Mouse (Mus musculus) retina, adult 2 months (tissue): Measurements from ENCODE around the gene Olfr912.

Experiments used
- DNase-seq: peaks from one replicate; pipeline ENCODE4 v3.0.0-alpha.2; 2012; ENCODE audit warnings: low read depth, low spot score

Olfr912 gene

GRCm38 (mm10) chr9:38579878-38580277 is at the start of gene Olfr912:
TSS of gene Olfr912 (plus strand) at chr9:38580178.
- no peak for DNase-seq

GRCm38 (mm10) chr9:38537549-38537948 is 42.4 kb upstream of the Olfr912 start, which contains the start of gene Olfr910:
TSS of gene Olfr910 (plus strand) at chr9:38537849.
- DNase-seq = no peak

- DNase-seq = no peak
These were observed 11.1 kb downstream of the Olfr912 start for GRCm38 (mm10) chr9:38591056-38591455.

DNA sequence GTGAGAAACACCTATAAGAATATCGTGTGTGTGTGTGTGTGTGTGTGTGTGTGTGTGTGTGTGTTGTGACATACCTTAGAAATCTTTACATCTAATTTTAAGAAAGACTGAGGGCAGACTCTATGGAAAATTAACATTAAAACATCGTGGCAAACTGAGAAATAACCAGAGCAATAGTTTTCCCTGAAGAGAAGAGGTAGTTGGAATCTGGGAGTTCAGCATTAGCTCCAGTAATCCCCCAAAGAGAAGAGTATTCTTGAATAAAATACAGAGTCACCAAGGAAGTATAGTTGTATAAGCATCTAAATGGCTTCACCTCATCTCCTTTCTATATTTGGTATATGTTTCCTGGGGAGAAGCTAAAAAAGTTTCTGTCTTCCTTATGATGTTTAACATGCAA is 12.5 kb downstream of the Olfr912 start, which contains the start of gene Olfr913:
Olfr913 (plus strand) TSS at position 301 of the 400 bp plus-strand sequence.
- no peak for DNase-seq

DNA sequence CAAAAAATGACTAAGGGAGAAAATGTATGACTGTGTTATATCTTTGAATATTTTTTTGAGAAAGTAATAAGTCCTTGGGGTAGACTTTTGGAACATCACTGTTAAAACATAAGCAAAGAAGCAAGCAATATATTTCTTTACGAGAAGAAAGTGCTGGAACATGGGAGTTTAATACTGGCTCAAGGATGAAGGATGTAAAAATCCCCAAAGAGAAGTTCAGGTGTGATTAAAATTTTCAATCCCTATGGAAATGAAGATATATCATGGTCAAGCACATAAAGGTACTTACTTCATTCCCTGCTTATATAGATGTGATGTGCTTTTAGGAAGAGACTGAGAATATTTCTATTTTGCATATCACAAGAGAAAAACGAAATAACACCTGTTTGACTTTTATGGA is 24.8 kb downstream of the Olfr912 start, which contains the start of gene Olfr914:
Olfr914 (plus strand) TSS at position 301 of the 400 bp plus-strand sequence.
- no peak for DNase-seq

- no peak for DNase-seq
These were observed 52.4 kb downstream of the Olfr912 start for GRCm38 (mm10) chr9:38632406-38632805.
